Mouse (Mus musculus) lung, postnatal 0 days (tissue): Measurements from ENCODE around the gene Ccdc106.

Experiments
- CTCF ChIP-seq: IDR thresholded peaks from 2 replicates; pipeline ENCODE4 v1.5.1; 2016; ENCODE audit warnings: antibody characterized with exemption, mild to moderate bottlenecking
- EP300 ChIP-seq: IDR thresholded peaks from 2 replicates; pipeline ENCODE4 v1.6.1; 2016; ENCODE audit warnings: antibody characterized with exemption, mild to moderate bottlenecking, control low read depth

DNA sequence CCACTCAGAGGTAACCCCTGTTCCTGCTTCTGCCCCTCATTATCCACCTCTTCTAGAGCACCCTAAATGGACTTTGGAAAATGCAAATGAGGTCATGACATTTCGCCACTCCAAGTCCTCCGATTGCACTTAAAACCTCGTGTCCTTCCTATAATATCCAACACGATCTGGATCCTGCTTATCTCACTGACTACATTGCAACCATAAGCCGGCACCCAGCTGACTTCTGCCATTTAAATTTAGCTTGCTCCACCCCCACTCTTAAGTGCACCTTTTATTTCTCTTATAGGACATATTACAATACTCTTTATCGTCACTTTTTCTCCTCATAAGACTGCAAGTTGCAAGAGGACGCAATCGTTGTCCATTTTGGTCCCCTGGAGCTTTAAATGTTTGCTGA lies 17.1 kb downstream of the Ccdc106 start:
- TF ChIP-seq CTCF (no peak), EP300 (no peak)
